Mouse (Mus musculus): ENCODE measurements at regions not wholly inside any gene's neighbourhood (a gene's known extent, or its start where the extent isn't known, plus 50 kb on each side); places are given as distances from the start of the nearest gene placed in this dataset.

DNA sequence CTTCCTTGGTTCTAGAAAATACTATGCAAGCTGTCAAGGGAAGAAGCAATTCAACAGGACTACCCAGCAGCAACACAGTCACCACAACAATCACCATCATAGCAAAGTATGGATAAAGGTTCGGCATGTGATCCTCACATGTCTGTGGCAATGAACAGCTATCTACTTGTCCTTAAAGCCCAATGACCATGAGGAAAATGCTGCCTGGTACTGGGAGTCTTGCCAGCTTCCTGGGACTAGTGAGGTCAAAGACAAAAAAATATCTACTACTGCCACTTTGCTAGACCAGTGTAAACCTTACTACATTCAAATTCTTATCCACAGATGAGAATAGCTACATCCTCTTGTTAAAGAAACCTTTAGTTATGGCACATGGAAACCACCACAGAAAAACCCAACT lies 346.3 kb downstream of the Wdr20rt start:
- no peak for DNase-seq (ENCODE audit: low read depth, low spot score)

DNA sequence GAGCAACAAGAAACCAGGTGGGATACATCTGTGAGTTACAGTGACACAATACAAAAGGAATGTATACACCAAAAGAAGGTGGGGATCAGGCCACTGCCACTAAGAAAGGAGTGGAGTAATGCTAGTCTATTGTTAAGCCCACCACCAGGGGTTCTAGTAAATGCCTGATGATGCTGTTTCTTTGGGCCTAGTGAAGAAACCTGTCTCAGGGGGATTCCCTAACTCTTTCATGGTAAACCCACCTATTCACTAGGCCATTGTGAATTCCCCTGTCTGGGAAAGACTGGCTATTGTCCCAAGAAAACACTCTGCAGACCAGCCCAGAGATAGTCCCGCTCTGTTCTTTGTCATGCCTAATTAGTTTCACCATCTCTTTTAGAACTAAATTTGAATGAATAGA lies 368.2 kb downstream of the Wdr20rt start:
- no peak for DNase-seq (ENCODE audit: low read depth, low spot score)

- DNase-seq (ENCODE audit: low read depth, low spot score): no peak
Observed at GRCm38 (mm10) chr12:65594075-65594474, 368.8 kb downstream of the Wdr20rt start.

GRCm38 (mm10) chr12:65644232-65644631 lies 418.9 kb downstream of the Wdr20rt start:
- no peak for DNase-seq (ENCODE audit: low read depth, low spot score)

DNA sequence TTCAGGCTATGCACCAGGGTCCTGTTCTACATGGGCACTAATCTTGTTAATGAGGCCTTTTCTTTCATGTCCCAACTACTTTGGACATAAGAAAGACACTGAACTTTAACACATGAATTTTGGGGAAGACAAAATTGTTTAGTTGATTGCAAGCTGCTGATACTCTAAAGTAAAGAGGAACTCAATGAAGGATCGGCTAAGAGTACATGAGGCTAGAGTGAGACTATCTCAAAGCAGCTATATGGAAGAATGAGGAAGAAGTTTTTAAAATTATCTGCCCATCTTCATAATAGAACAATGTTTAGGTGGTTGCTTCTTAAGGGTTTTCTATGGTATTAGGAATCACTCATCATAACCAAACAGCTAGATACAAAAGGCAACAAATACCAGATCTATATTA lies 431.5 kb downstream of the Wdr20rt start:
- DNase-seq (ENCODE audit: low read depth, low spot score): no peak

- DNase-seq (ENCODE audit: low read depth, low spot score): no peak
Observed at GRCm38 (mm10) chr12:65671673-65672072, 446.4 kb downstream of the Wdr20rt start.

- peak; percentile 50 for DNase-seq (ENCODE audit: low read depth, low spot score)
Observed at GRCm38 (mm10) chr12:65673193-65673592, 447.9 kb downstream of the Wdr20rt start.

DNA sequence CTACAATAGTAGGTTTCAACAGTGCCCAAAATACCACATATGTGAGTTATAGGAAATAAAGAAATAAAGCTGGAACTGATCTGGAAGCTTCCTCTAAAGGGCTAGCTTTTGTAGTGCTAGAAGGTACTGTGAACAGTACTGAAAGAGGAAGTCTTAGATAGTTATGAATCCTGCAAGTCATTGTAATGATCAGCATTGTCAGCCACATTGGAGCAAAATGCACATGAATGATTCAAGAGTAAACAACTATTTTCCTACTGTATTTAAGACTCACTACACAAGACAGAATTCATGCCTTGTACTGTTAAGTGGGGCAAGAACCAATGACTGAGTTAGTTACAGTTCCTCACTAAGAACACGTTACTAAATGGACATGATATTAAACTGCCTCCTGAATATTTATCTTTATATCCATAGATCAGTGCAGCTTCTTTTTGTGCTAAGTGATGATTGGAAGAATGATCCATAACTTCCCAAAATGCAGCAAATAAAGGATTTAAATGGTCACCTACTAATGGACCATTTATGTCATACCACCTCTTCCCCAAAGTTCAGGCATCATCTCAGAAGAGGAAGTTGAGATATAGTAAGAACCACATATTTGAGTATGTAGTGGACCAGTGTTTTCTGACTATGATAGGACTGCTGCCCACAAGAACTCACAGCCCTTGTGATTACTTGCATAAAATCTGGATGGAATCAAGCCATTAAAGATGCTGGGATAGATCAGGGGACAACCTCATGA lies 449.8 kb downstream of the Wdr20rt start:
- no peak for DNase-seq (ENCODE audit: low read depth, low spot score)

GRCm38 (mm10) chr12:65680335-65680734 lies 455.0 kb downstream of the Wdr20rt start:
- DNase-seq (ENCODE audit: low read depth, low spot score): peak; percentile 47

DNA sequence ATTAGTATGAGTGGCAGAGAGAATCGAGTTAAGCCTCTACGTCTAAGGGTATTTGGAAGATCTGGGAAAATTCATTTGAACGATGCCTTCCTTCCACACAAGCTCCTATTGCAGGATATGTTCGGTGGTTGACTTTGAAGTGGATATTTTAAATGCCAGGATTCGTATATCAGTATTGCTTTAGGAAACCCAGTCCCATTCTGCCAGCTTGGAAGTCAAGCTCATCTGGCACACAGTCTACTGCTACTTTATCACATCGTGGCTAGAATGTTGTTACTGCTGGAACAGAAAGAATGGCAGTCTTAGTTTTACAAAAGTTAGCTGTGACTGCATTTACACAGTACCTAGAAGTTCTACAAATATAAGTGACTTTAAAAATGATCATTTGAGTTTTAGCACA lies 456.5 kb downstream of the Wdr20rt start:
- peak; percentile 50 for DNase-seq (ENCODE audit: low read depth, low spot score)

- no peak for DNase-seq (ENCODE audit: low read depth, low spot score)
Observed at GRCm38 (mm10) chr12:65704985-65705384, 479.7 kb downstream of the Wdr20rt start.

GRCm38 (mm10) chr12:65712304-65712703 lies 487.0 kb downstream of the Wdr20rt start:
- no peak for DNase-seq (ENCODE audit: low read depth, low spot score)

Measured in brain, adult 2 months (tissue).